Mouse (Mus musculus) limb, embryonic 14.5 days (tissue): ENCODE measurements around the gene Abcc8. TPM values are rescaled to one million over a fixed set of nuclear protein-coding genes. Genes with fewer than 3 reads are reported as not detected.

ENCODE experiments used
- ATAC-seq: fragments of 200-750 bp; cut with Nextera tagmentation; 2 replicates; pipeline ENCODE4 v1.8.0; 2017; ENCODE audit warnings: low read depth, moderate number of reproducible peaks, moderate TSS enrichment; ENCODE audit not compliant: low FRiP score
- DNase-seq: peaks from one replicate; pipeline ENCODE4 v3.0.0-alpha.2; 2015; ENCODE audit warnings: low spot score
- H3K27ac ChIP-seq: fragments of 300-500 bp; sonication (generic); replicated peaks from 2 replicates; pipeline ENCODE4 v1.5.1; 2014; ENCODE audit warnings: low read depth, mild to moderate bottlenecking, low read length, moderate library complexity, mixed read lengths
- H3K27me3 ChIP-seq: fragments of 300-500 bp; sonication (generic); 2 replicates; pipeline ENCODE4 v1.6.1; 2014; ENCODE audit warnings: low read length, mixed read lengths; ENCODE audit not compliant: control insufficient read depth, insufficient read depth
- H3K36me3 ChIP-seq: fragments of 300-500 bp; sonication (generic); 2 replicates; pipeline ENCODE4 v1.6.1; 2014; ENCODE audit warnings: mild to moderate bottlenecking, low read length, moderate library complexity, mixed read lengths; ENCODE audit not compliant: control insufficient read depth, insufficient read depth
- H3K4me1 ChIP-seq: fragments of 300-500 bp; sonication (generic); 2 replicates; pipeline ENCODE4 v1.6.1; 2014; ENCODE audit warnings: antibody characterized with exemption, low read length, mixed read lengths; ENCODE audit not compliant: control insufficient read depth, insufficient read depth
- H3K4me2 ChIP-seq: fragments of 300-500 bp; sonication (generic); replicated peaks from 2 replicates; pipeline ENCODE4 v1.6.1; 2014; ENCODE audit warnings: low read depth, mild to moderate bottlenecking, low read length, moderate library complexity; ENCODE audit not compliant: severe bottlenecking
- H3K4me3 ChIP-seq: fragments of 300-500 bp; sonication (generic); replicated peaks from 2 replicates; pipeline ENCODE4 v1.5.1; 2014; ENCODE audit warnings: low read length
- H3K9ac ChIP-seq: fragments of 300-500 bp; sonication (generic); 2 replicates; pipeline ENCODE4 v1.6.1; 2014; ENCODE audit warnings: mild to moderate bottlenecking, low read depth, low read length, moderate library complexity; ENCODE audit not compliant: severe bottlenecking
- H3K9me3 ChIP-seq: fragments of 300-500 bp; sonication (generic); 2 replicates; pipeline ENCODE4 v1.6.1; 2016; ENCODE audit warnings: low read length; ENCODE audit not compliant: control insufficient read depth
- POLR2A ChIP-seq: fragments of 200-500 bp; IDR thresholded peaks from 2 replicates; pipeline ENCODE4 v1.8.0; 2012; ENCODE audit warnings: inconsistent platforms, mild to moderate bottlenecking, moderate library complexity, borderline replicate concordance; ENCODE audit not compliant: insufficient read depth, insufficient read length; ENCODE audit errors: extremely low read depth
- WGBS: fragments of 180-500 bp; shearing (Covaris S2); extraction: QIAGEN DNeasy Blood & Tissue Kit; methylation state at CpG from one replicate; pipeline ENCODE4 v1.1.7; 2014; 5-methylcytosine and 5-hydroxymethylcytosine counted together
- polyA plus RNA-seq, 2 experiments: library from polyadenylated mRNA; depleted of rRNA in 1 of 2; stranded (reverse) in 1 of 2; unstranded in 1 of 2; fragments of >200 nt; fragmentation: Nextera tagmentation in 1 of 2; extraction: Ambion mirVana in 1 of 2; gene quantifications; 2 replicates each; pipeline versions ENCODE4 v1.2.1 to v1.2.3; 2012 to 2014

Abcc8 gene
- polyA plus RNA-seq, 2 experiments = 1.5 to 2.6 TPM

- WGBS = 53% methylated on average over 4 of the region's 4 CpGs
- no peaks in the 10 kb centered on the region; the same call in 1 of the 2 replicates for H3K27me3 ChIP-seq
- ATAC-seq = no peak
Measured at GRCm38 (mm10) chr7:46097319-46097783, 82.5 kb downstream of the Abcc8 start.

GRCm38 (mm10) chr7:46096136-46096535, 83.7 kb downstream of the Abcc8 start:
- no peak overlapping the region for H3K27ac ChIP-seq
- no peak overlapping the region for H3K4me2 ChIP-seq
- TF ChIP-seq POLR2A = peak; percentile 32; the same call in 1 of the 2 replicates
- DNase-seq (peak; percentile 45), ATAC-seq (0 out of 2 replicates have a peak, but pooled peaks have one; percentile 29)
- no peaks in the 10 kb centered on the region; the same call in 1 of the 2 replicates for H3K27me3 ChIP-seq
- WGBS = 4% methylated on average over 4 of the region's 4 CpGs
- H3K36me3 ChIP-seq = no peaks in the 10 kb centered on the region
- H3K9me3 ChIP-seq = no peaks in the 10 kb centered on the region
- H3K9ac ChIP-seq = no peak overlapping the region
- H3K4me1 ChIP-seq = no peaks in the 10 kb centered on the region
- no peak overlapping the region for H3K4me3 ChIP-seq

More at GRCm38 (mm10) chr7:46097319-46097783, 82.5 kb downstream of the Abcc8 start:
- H3K36me3 ChIP-seq = no peaks in the 10 kb centered on the region
- no peaks in the 10 kb centered on the region for H3K4me1 ChIP-seq
- no peak overlapping the region for H3K27ac ChIP-seq
- H3K9me3 ChIP-seq = no peaks in the 10 kb centered on the region
- no peak overlapping the region for H3K9ac ChIP-seq
- DNase-seq = no peak
- H3K4me3 ChIP-seq = no peak overlapping the region
- H3K4me2 ChIP-seq = no peak overlapping the region
- TF ChIP-seq POLR2A = no peak

- no peak for ATAC-seq
Measured at GRCm38 (mm10) chr7:46092803-46093202, 87.0 kb downstream of the Abcc8 start.

GRCm38 (mm10) chr7:46088241-46088640, 91.6 kb downstream of the Abcc8 start:
- no peak for TF ChIP-seq POLR2A
- Histone ChIP-seq H3K9ac (no peak overlapping the region), H3K27me3 (no peaks in the 10 kb centered on the region), H3K4me3 (no peak overlapping the region), H3K36me3 (peaks cover 14% of the 10 kb centered on the region), H3K9me3 (0 out of 2 replicates have a peak, but pooled peaks cover 3% of the 10 kb centered on the region), H3K27ac (no peak overlapping the region), H3K4me1 (no peaks in the 10 kb centered on the region), H3K4me2 (no peak overlapping the region)
- no peak for ATAC-seq
- WGBS = 91% methylated on average over 6 of the region's 6 CpGs
- no peak for DNase-seq

More at GRCm38 (mm10) chr7:46092803-46093202, 87.0 kb downstream of the Abcc8 start:
- no peak overlapping the region for H3K4me2 ChIP-seq
- H3K9me3 ChIP-seq = 0 out of 2 replicates have a peak, but pooled peaks cover 3% of the 10 kb centered on the region
- no peaks in the 10 kb centered on the region for H3K27me3 ChIP-seq
- WGBS = 51% methylated on average over 8 of the region's 8 CpGs
- H3K36me3 ChIP-seq = no peaks in the 10 kb centered on the region
- TF ChIP-seq POLR2A = no peak
- H3K27ac ChIP-seq = no peak overlapping the region
- H3K4me3 ChIP-seq = no peak overlapping the region
- no peak for DNase-seq
- no peak overlapping the region for H3K9ac ChIP-seq
- no peaks in the 10 kb centered on the region for H3K4me1 ChIP-seq

- WGBS = 81% methylated on average over 6 of the region's 6 CpGs
- Histone ChIP-seq H3K9me3 (0 out of 2 replicates have a peak, but pooled peaks cover 3% of the 10 kb centered on the region), H3K27me3 (no peaks in the 10 kb centered on the region), H3K4me1 (no peaks in the 10 kb centered on the region), H3K27ac (no peak overlapping the region), H3K4me2 (no peak overlapping the region), H3K9ac (no peak overlapping the region), H3K4me3 (no peak overlapping the region), H3K36me3 (peaks cover 33% of the 10 kb centered on the region)
- ATAC-seq (no peak), DNase-seq (no peak)
- TF ChIP-seq POLR2A = no peak
Measured at GRCm38 (mm10) chr7:46086378-46086777, 93.5 kb downstream of the Abcc8 start.
